Mouse (Mus musculus) C2C12 (cell line): ENCODE data around the gene E030030I06Rik. TPM values are rescaled to one million over a fixed set of nuclear protein-coding genes. Genes with fewer than 3 reads are reported as not detected.
"Not testable (repeated sequence)": the region's sequence is repeated elsewhere in the genome, so short reads cannot be mapped to it uniquely, and the experiment has no call there.

Experiments used
- H3K27me3 ChIP-seq: one replicate; pipeline ENCODE4 v1.6.1; 2011; ENCODE audit not compliant: control insufficient read depth, insufficient read depth, insufficient read length
- H3K36me3 ChIP-seq: one replicate; pipeline ENCODE4 v1.6.1; 2011; ENCODE audit not compliant: control insufficient read depth, insufficient read depth
- H3K4me3 ChIP-seq: one replicate; pipeline ENCODE4 v1.5.1; 2011; ENCODE audit warnings: mild to moderate bottlenecking, control low read depth; ENCODE audit not compliant: poor library complexity, insufficient read depth, severe bottlenecking
- H3K79me2 ChIP-seq: one replicate; pipeline ENCODE4 v1.6.1; 2011; ENCODE audit not compliant: control insufficient read depth, insufficient read depth
- H3K79me3 ChIP-seq: one replicate; pipeline ENCODE4 v1.6.1; 2011; ENCODE audit warnings: low read depth, control low read depth
- H3ac ChIP-seq: one replicate; pipeline ENCODE3; 2011; ENCODE audit warnings: low read depth; ENCODE audit not compliant: control insufficient read depth, insufficient read length
- CEBPB ChIP-seq: IDR thresholded peaks from one replicate; pipeline ENCODE4 v1.6.1; 2011; ENCODE audit warnings: low read depth, mild to moderate bottlenecking, control low read depth, moderate library complexity
- CTCF ChIP-seq: IDR thresholded peaks from one replicate; pipeline ENCODE4 v1.5.1; 2011; ENCODE audit not compliant: control insufficient read depth, insufficient read depth, insufficient read length
- FOSL1 ChIP-seq: IDR thresholded peaks from one replicate; pipeline ENCODE4 v1.8.0; 2011; ENCODE audit warnings: mild to moderate bottlenecking, low read length; ENCODE audit not compliant: poor library complexity, insufficient read depth, severe bottlenecking
- MAX ChIP-seq: IDR thresholded peaks from one replicate; pipeline ENCODE4 v1.6.1; 2011; ENCODE audit warnings: mild to moderate bottlenecking, control low read depth
- MYOD1 ChIP-seq: IDR thresholded peaks from one replicate; pipeline ENCODE4 v1.6.1; 2011; ENCODE audit warnings: low read depth; ENCODE audit not compliant: control insufficient read depth, insufficient read length
- MYOG ChIP-seq: IDR thresholded peaks from one replicate; pipeline ENCODE4 v1.6.1; 2011; ENCODE audit not compliant: control insufficient read depth, insufficient read length; ENCODE audit errors: extremely low read depth
- USF1 ChIP-seq: IDR thresholded peaks from one replicate; pipeline ENCODE4 v1.6.1; 2011; ENCODE audit warnings: low read depth, mild to moderate bottlenecking, control low read depth, moderate library complexity
- polyA plus RNA-seq: library from polyadenylated mRNA; unstranded; fragments of >200 nt; fragmentation: generic; extraction: Trizol; gene quantifications from one replicate; pipeline ENCODE4 v1.2.1, GENCODE M21; 2012; ENCODE audit warnings: missing spikeins

The E030030I06Rik gene
- polyA plus RNA-seq, 1 experiment, result 5.5 TPM

- Histone ChIP-seq H3K27me3 (no peaks in the 10 kb centered on the region), H3ac (no peak overlapping the region), H3K36me3 (peaks cover 12% of the 10 kb centered on the region), H3K79me3 (peaks cover 12% of the 10 kb centered on the region), H3K79me2 (peaks cover 22% of the 10 kb centered on the region), H3K4me3 (no peak overlapping the region)
- no peak for TF ChIP-seq MAX
- TF ChIP-seq MYOD1, result no peak
- TF ChIP-seq USF1, result no peak
- no peak for TF ChIP-seq MYOG
- TF ChIP-seq CEBPB, result no peak
- no peak for TF ChIP-seq CTCF
- TF ChIP-seq FOSL1, result no peak
These were observed 6.1 kb downstream of the E030030I06Rik start for GRCm38 (mm10) chr10:22142926-22143325.

DNA sequence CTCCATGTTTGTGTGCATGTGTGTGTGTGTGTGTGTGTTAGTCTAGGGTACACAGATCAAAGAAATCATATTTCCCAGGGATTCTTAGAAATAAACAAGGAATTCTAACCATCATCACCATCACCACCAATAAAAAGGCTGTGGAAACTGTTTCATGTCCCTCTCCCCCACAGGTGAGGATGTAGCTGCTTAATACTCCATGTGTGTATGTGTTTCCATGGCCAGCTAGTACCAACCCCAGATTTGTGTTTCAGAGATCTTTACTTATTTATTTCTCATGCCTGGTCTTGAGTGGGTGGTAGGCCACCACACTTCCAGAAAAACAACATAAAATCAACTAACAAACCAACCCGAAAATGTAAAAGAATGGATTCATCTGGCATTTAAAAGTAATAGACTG is 6.9 kb downstream of the E030030I06Rik start:
- not testable (repeated sequence) for H3K27me3 ChIP-seq, H3K79me3 ChIP-seq, H3K4me3 ChIP-seq, H3ac ChIP-seq
- Histone ChIP-seq H3K79me2 (peaks cover 14% of the 10 kb centered on the region), H3K36me3 (peaks cover 12% of the 10 kb centered on the region)

- peak overlapping the region; percentile 63 for H3ac ChIP-seq
- peak; percentile 36 for TF ChIP-seq CTCF
- no peak for TF ChIP-seq MYOD1
- peaks cover 5% of the 10 kb centered on the region for H3K79me3 ChIP-seq
- H3K79me2 ChIP-seq, result peaks cover 6% of the 10 kb centered on the region
- H3K36me3 ChIP-seq, result peaks cover 7% of the 10 kb centered on the region
- no peak overlapping the region for H3K4me3 ChIP-seq
- H3K27me3 ChIP-seq, result no peaks in the 10 kb centered on the region
These were observed 8.3 kb downstream of the E030030I06Rik start for GRCm38 (mm10) chr10:22140665-22141280.

DNA sequence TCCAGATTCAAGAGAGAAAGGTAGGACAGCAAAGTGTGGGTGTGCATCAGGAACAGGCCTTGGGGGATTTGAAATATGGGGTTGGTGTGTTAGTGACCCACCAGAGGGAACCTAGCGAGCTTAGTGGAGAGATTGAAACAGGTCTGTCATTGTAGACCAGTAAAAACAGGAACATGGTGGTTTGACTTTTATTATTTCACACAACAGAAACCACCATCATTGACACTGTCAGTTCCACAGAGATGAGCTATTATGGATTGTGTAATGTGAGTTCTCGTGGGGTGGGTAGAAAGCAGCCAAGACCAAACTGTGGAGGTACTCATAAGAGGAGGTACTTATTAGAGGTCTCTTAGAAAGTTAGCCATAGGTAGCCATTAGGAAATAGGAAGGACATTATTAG is 74.5 kb downstream of the E030030I06Rik start:
- H3K36me3 ChIP-seq, result no peaks in the 10 kb centered on the region
- no peak overlapping the region for H3ac ChIP-seq
- no peaks in the 10 kb centered on the region for H3K79me3 ChIP-seq
- peaks cover 20% of the 10 kb centered on the region for H3K27me3 ChIP-seq
- no peaks in the 10 kb centered on the region for H3K79me2 ChIP-seq
- H3K4me3 ChIP-seq, result no peak overlapping the region
- TF ChIP-seq MAX, result no peak
- no peak for TF ChIP-seq USF1
- TF ChIP-seq FOSL1, result no peak
- TF ChIP-seq MYOD1, result no peak
- no peak for TF ChIP-seq CEBPB
- no peak for TF ChIP-seq CTCF
- no peak for TF ChIP-seq MYOG

DNA sequence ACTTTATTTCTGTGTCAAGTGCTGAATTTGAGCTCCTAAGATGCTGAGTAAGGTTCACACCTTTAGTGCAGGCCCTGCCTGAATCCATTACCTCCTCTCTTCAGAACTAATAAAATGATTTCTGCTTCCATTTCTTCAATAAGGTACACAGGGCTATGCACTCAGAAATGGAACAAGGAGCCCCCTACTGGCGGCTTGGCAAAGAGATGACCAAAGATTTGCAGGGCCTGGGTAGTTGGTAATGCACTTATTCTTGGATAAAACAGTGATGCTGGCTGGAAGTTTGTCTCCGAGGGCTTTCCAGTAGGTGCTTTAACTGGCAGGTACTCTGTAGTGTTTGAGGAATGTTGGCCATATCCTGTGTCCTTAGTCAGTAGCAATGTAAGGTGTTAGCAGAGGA is 76.3 kb downstream of the E030030I06Rik start:
- no peak for TF ChIP-seq CEBPB
- no peak for TF ChIP-seq MYOG
- TF ChIP-seq MYOD1, result no peak
- no peak for TF ChIP-seq CTCF
- TF ChIP-seq FOSL1, result no peak
- TF ChIP-seq USF1, result no peak
- TF ChIP-seq MAX, result no peak

DNA sequence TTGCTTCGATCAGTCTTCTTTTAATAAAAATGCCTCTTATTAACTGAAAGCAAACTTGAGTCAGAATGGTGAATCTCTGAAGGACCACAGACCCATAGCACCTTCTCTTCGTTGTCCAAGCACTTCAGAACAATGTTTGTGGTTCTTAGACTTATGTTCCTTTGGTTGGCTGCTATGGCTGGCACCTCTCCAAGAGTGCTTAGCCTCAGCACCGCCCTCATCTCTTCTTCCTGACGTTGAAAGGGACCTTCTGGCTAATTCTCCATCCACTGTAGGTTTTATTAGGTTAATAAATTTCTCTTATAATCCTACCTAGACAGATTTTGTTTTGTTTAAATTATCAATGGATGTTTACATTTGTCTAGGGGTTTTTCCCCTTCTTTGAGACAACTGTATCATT is 78.5 kb downstream of the E030030I06Rik start:
- peaks cover 3% of the 10 kb centered on the region for H3K27me3 ChIP-seq
- no peak overlapping the region for H3ac ChIP-seq
- no peak overlapping the region for H3K4me3 ChIP-seq
- no peaks in the 10 kb centered on the region for H3K79me3 ChIP-seq
- no peaks in the 10 kb centered on the region for H3K79me2 ChIP-seq
- H3K36me3 ChIP-seq, result no peaks in the 10 kb centered on the region
- TF ChIP-seq CEBPB (no peak), CTCF (no peak), USF1 (no peak), MYOG (no peak), FOSL1 (no peak), MAX (no peak), MYOD1 (no peak)

More for the DNA sequence above, 76.3 kb downstream of the E030030I06Rik start:
- Histone ChIP-seq H3ac (no peak overlapping the region), H3K36me3 (no peaks in the 10 kb centered on the region), H3K79me2 (no peaks in the 10 kb centered on the region), H3K27me3 (peaks cover 10% of the 10 kb centered on the region), H3K79me3 (no peaks in the 10 kb centered on the region), H3K4me3 (no peak overlapping the region)
